Mouse (Mus musculus): ENCODE measurements around the gene Tent4a.

Tent4a gene

GRCm38 (mm10) chr13:69519137-69519536, 15.3 kb downstream of the Tent4a start:
- no peak for DNase-seq

GRCm38 (mm10) chr13:69517445-69517844, 17.0 kb downstream of the Tent4a start:
- DNase-seq: no peak

- no peak for DNase-seq
Observed at GRCm38 (mm10) chr13:69515091-69515490, 19.3 kb downstream of the Tent4a start.

- no peak for DNase-seq
Observed at GRCm38 (mm10) chr13:69509391-69510244, 24.8 kb downstream of the Tent4a start.

- DNase-seq: no peak
Observed at GRCm38 (mm10) chr13:69507666-69508065, 26.8 kb downstream of the Tent4a start.

- DNase-seq: no peak
Observed at GRCm38 (mm10) chr13:69506341-69507086, 27.9 kb downstream of the Tent4a start.

- no peak for DNase-seq
Observed at GRCm38 (mm10) chr13:69502863-69503262, 31.6 kb downstream of the Tent4a start.

- no peak for DNase-seq
Observed at GRCm38 (mm10) chr13:69502157-69502750, 32.2 kb downstream of the Tent4a start.

- no peak for DNase-seq
Observed at GRCm38 (mm10) chr13:69498276-69498675, 36.1 kb downstream of the Tent4a start.

GRCm38 (mm10) chr13:69492876-69493463, 41.4 kb downstream of the Tent4a start:
- peak; percentile 58 for DNase-seq

GRCm38 (mm10) chr13:69489777-69490176, 44.6 kb downstream of the Tent4a start:
- no peak for DNase-seq

- DNase-seq: no peak
Observed at GRCm38 (mm10) chr13:69488565-69489255, 45.7 kb downstream of the Tent4a start.

GRCm38 (mm10) chr13:69487611-69488275, 46.7 kb downstream of the Tent4a start:
- no peak for DNase-seq

GRCm38 (mm10) chr13:69487108-69487507, 47.3 kb downstream of the Tent4a start:
- no peak for DNase-seq

GRCm38 (mm10) chr13:69485833-69486232, 48.6 kb downstream of the Tent4a start:
- DNase-seq: no peak

- DNase-seq: no peak
Observed at GRCm38 (mm10) chr13:69485326-69485725, 49.1 kb downstream of the Tent4a start.

GRCm38 (mm10) chr13:69482751-69483150, 51.7 kb downstream of the Tent4a start:
- no peak for DNase-seq

GRCm38 (mm10) chr13:69481634-69482505, 52.5 kb downstream of the Tent4a start:
- DNase-seq: peak; percentile 88

- DNase-seq: peak; percentile 42
Observed at GRCm38 (mm10) chr13:69481026-69481425, 53.4 kb downstream of the Tent4a start.

GRCm38 (mm10) chr13:69479906-69480305, 54.5 kb downstream of the Tent4a start:
- no peak for DNase-seq

GRCm38 (mm10) chr13:69478703-69479102, 55.7 kb downstream of the Tent4a start:
- no peak for DNase-seq

Data from right cerebral cortex, postnatal 14 days (tissue).